Mouse (Mus musculus) urinary bladder, postnatal 10 days (tissue): Measurements from ENCODE around the gene Galnt2.

Experiments
- DNase-seq: peaks from one replicate; pipeline ENCODE4 v3.0.0; 2022; ENCODE audit warnings: low spot score

Gene Galnt2

GRCm38 (mm10) chr8:124292965-124293364 lies 61.8 kb downstream of the Galnt2 start:
- DNase-seq, result no peak

- DNase-seq, result no peak
Measured at GRCm38 (mm10) chr8:124294425-124294824, 63.2 kb downstream of the Galnt2 start.

DNA sequence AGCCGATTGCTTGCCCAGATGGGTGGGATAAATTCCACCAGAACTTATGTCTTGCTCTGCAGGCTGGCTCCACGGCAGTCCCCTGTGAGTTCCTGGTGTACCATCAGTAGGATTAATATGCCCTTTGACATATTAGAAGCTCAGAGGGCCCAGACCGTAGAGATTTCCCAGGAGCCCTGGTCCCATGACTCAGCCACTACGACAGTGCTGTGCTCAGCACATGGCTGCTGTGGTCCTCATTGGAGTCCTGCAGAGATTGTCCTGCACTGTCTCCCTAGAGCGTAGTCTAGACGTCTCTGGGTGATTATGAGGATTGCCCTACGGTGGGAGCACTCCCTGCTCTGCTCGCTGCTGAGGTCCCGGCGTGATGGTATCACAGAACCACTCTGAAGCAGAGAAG lies 63.7 kb downstream of the Galnt2 start:
- no peak for DNase-seq

DNA sequence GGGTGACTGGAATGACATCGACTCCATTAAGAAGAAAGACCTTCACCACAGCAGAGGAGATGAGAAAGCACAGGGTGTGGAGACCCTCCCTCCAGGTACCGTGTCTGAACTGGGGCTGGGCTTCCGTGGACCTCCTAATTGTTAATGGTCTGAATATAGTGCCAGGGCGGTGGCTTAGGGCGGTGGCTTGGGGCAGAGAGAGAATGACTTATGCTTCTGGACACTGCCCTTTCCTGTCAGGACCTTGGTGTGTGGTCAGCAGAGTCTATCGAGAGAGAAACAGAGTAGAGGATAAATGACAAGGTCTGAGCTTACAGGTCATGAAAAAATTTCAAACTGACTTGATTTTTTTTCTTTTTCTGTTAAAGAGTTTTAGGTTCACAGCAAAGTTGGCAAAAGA lies 64.2 kb downstream of the Galnt2 start:
- no peak for DNase-seq

DNA sequence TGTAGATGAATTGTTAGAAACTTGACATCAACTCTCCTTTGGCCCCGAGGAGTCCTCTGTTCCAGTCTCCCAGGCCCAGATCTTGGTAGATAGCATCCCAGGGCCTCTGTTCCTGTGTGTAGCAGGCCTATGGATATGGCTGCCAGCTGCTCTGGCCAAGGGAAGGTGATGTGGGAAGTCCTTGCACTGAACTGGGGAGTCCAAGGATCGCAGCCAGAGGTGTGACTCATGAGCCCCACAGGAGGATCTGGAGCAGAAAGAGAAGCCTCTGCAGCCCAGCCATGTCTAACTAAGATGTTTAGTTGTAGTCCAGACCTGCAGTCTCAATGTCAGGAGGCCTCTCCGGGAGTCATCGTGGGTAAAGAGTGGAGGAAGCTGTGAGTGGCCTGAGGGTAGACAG lies 70.3 kb downstream of the Galnt2 start:
- no peak for DNase-seq

DNA sequence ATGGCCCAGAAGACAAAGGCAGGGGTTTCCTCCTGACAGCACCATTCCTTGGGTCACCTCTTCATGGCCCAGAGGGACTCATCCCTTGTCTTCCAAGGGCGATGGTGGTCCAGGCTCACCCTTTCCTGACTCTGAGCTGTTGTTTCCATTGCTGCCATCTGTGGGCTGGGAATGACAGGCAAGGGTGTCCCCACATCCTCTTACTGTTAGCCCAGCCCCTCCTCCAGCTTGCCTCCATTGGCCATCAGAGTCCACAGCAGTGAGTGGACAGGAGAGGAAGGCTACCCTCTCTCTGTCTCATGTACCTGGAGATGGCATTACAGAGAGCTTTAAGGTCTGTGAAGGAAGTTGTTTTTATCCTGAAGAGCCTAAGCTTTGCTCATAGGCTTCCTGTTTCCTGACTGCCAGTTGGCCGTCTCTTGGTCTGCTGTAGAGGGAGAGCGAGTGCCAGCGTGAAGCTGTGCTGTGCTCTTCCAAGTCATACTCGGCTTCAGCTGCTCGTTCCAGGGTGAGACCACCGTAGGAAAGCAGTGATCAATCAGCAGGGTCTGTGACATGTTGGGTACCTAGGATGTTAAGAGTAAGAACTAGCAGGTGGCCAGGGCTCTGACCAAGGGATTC lies 70.9 kb downstream of the Galnt2 start:
- DNase-seq, result no peak

GRCm38 (mm10) chr8:124303211-124303902 lies 72.2 kb downstream of the Galnt2 start:
- no peak for DNase-seq

- no peak for DNase-seq
Measured at GRCm38 (mm10) chr8:124304141-124304540, 73.0 kb downstream of the Galnt2 start.

DNA sequence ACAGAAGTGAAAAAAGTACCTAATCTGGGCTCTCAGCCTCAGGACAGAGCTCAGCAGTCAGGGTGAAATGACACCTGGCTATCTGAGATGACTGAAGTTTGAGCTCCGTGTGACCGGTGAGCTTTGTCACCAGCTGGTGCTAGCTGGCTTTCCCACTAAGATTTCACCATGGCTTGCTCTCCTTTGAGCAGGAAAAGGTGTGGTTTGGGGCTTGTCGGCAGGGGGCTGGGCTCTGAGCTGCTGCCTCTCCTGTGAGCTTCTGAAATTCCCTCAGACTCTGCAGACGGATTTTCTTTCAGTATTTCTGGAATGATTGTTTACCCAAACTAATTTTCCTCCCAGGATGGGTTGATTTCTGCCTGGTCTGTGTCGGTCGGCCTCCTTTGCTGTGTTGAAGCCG lies 75.4 kb downstream of the Galnt2 start:
- no peak for DNase-seq

GRCm38 (mm10) chr8:124307700-124308099 lies 76.5 kb downstream of the Galnt2 start:
- no peak for DNase-seq

DNA sequence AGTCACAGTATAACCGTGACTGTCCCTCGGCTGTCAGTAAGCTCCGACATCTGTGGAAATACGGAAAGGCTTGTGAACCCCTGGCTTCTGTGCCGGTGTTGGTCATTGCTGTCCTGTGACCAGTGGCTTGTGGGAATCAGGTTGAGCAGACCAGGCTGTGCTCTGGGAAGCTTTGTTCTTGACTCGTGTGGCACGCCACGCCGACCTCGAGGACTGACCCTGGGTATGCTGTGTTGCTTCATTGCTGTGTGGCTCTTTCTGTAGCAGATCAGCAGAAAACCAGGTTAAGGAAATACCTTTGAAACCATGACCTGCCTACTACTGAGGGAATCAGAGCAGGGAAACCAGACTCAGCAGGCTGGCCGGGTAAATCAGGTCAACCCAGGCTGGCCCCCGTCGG lies 79.3 kb downstream of the Galnt2 start:
- DNase-seq, result no peak

DNA sequence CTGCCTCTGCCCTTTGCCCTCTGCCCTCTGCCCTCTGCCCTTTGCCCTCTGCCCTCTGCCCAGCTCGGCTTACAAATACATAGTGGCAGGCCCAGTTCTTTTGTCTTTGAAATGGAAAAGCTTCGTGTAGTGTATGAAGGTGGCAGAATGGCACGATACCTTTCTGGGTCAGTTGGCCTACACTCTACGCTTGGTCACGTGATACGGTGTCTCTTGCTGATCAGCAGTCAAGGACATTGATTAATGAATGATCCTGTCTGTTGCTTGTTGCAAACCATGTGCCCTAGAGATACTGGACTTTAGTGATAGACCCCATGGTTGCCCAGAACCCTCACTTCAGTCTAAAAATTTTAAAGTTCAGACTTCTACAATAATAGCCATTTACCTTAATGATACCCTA lies 79.9 kb downstream of the Galnt2 start:
- no peak for DNase-seq

GRCm38 (mm10) chr8:124311723-124312122 lies 80.5 kb downstream of the Galnt2 start:
- no peak for DNase-seq

GRCm38 (mm10) chr8:124312228-124312627 lies 81.0 kb downstream of the Galnt2 start:
- DNase-seq, result no peak

- no peak for DNase-seq
Measured at GRCm38 (mm10) chr8:124314803-124315202, 83.6 kb downstream of the Galnt2 start.

DNA sequence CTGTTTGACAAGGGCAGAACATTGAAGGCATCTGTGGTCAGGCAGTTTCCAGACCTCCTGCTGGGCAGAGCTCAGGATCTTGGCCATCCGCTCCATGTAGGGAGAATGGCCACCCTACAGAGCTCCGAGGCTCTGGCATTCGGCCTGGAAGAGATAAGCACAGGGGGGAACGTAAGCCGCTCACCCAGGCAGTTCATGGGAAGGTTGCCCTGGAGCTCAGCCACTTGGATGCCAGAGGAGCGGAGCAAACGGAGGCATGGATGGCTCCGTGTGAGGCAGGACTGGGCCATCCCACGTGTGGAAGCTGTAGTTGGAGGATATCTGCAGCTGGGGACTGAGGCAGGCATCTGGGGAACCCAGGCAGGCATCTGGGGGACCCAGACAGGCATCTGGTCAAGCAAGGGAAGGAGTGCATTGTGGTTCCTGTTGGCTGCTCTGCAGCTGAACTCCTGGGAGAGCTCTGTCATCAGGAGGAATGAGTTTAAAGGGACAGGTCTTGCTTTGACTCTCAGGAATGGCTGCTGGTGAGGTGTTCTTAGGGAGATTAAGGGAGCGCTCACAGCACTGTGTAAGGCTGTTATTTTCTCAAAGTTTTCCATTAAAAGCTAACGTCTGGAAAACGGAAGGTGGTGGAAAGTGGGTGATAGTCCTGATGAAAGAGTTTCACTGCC lies 85.4 kb downstream of the Galnt2 start:
- DNase-seq, result peak; percentile 46

- no peak for DNase-seq
Measured at GRCm38 (mm10) chr8:124317191-124317682, 86.0 kb downstream of the Galnt2 start.

DNA sequence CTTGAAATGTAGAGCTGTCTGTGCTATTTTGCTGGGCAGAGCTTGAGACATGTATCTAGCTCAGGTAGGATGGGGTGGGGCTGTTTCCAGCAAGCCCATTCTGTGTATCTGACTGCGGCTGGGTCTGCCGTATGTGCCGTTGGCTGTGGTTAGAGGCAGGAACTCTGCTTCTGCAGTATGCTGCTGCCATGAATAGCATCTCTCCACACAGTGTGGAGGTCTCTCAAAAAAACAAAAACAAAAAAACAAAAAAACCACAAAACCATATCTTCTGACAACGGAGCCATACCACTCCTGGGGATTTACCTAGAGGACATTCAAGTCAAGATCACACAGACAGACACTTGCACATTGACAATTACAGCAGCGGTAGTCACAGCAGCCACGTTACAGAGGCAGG lies 86.6 kb downstream of the Galnt2 start:
- DNase-seq, result no peak

- DNase-seq, result no peak
Measured at GRCm38 (mm10) chr8:124318612-124319315, 87.6 kb downstream of the Galnt2 start.

- DNase-seq, result no peak
Measured at GRCm38 (mm10) chr8:124319316-124319652, 88.1 kb downstream of the Galnt2 start.

- no peak for DNase-seq
Measured at GRCm38 (mm10) chr8:124321227-124321840, 90.1 kb downstream of the Galnt2 start.

GRCm38 (mm10) chr8:124323356-124323755 lies 92.2 kb downstream of the Galnt2 start:
- DNase-seq, result no peak
